ENCODE assay signal across 9 mouse cellular contexts in the genomic region with DNA sequence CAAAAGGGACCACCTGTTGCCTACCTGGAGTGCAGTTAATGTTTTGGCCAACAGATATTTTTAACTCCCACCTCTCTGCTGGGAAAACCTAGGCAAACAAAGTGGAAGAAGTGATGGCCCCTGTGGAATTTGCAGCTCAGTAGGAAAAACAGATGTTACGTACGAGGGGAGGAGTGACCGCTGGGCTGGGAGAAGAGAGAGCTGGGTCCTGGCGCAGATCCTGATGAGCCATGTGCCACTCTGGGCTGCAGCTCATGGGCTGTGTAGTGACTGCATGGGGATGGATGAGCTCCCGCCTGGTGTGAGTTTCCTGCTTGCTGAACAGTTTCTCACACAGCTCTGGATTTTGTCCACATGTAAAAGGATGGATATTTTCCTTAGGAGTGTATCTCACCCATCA. TPM values are rescaled to one million over a fixed set of nuclear protein-coding genes. Genes with fewer than 3 reads are reported as not detected.
DNase-seq lines count a peak whose midpoint lies in the region; ATAC-seq lines count a peak whose summit lies in the region.
"Had no signal": no experiment of that assay in that cellular context is flagged by ENCODE, and none has a peak within 500 bp of the region (broad histone marks: within the 10 kb centered on the region; RNA-seq: fewer than 3 reads in every experiment).

No protein-coding gene starts in this region.

- peak; percentile 32 for DNase-seq in forebrain, embryonic 14.5 days (ENCODE audit: low spot score)
- DNase-seq in neural tube, embryonic 10.5 days (ENCODE audit: extremely low spot score, low spot score): peak; percentile 27
- DNase-seq in gastrocnemius, postnatal 25 days: peak; percentile 59
- peak; percentile 13 for DNase-seq in lung, postnatal 36 days
- DNase-seq in midbrain, embryonic 14.5 days: no peak

- H3K4me3 ChIP-seq in forebrain, embryonic 14.5 days (ENCODE audit: low read depth, low read length): no peak overlapping the region
- H3K4me3 ChIP-seq in forebrain, embryonic 12.5 days (replicated peaks): no peak overlapping the region
- H3K4me3 ChIP-seq in neural tube, embryonic 15.5 days (replicated peaks): no peak overlapping the region
- no peak overlapping the region for H3K4me3 ChIP-seq in midbrain, embryonic 14.5 days (replicated peaks; ENCODE audit: low read depth, low read length)
- H3K4me3 ChIP-seq in liver, embryonic 12.5 days: no peak overlapping the region
- H3K4me3 ChIP-seq: liver, embryonic 15.5 days had no signal

- no peak overlapping the region for H3K27ac ChIP-seq in forebrain, embryonic 14.5 days (ENCODE audit: low read depth, low read length)
- no peak overlapping the region for H3K27ac ChIP-seq in forebrain, embryonic 12.5 days
- H3K27ac ChIP-seq in neural tube, embryonic 15.5 days (replicated peaks): no peak overlapping the region
- H3K27ac ChIP-seq in midbrain, embryonic 14.5 days (replicated peaks; ENCODE audit: low read depth, low read length): no peak overlapping the region
- H3K27ac ChIP-seq in liver, embryonic 12.5 days: no peak overlapping the region
- H3K27ac ChIP-seq: liver, embryonic 15.5 days had no signal

- no peak overlapping the region for H3K4me2 ChIP-seq in forebrain, embryonic 14.5 days (ENCODE audit: low read length)
- no peak overlapping the region for H3K4me2 ChIP-seq in forebrain, embryonic 12.5 days
- no peak overlapping the region for H3K4me2 ChIP-seq in neural tube, embryonic 15.5 days
- no peak overlapping the region for H3K4me2 ChIP-seq in midbrain, embryonic 14.5 days (ENCODE audit: low read length)
- no peak overlapping the region for H3K4me2 ChIP-seq in liver, embryonic 12.5 days
- H3K4me2 ChIP-seq: liver, embryonic 15.5 days had no signal

- no peaks in the 10 kb centered on the region for H3K9me3 ChIP-seq in forebrain, embryonic 14.5 days (replicated peaks; ENCODE audit: control insufficient read depth, low read length)
- H3K9me3 ChIP-seq in forebrain, embryonic 12.5 days: no peaks in the 10 kb centered on the region
- H3K9me3 ChIP-seq in neural tube, embryonic 15.5 days (replicated peaks): no peaks in the 10 kb centered on the region
- H3K9me3 ChIP-seq in midbrain, embryonic 14.5 days (ENCODE audit: control insufficient read depth, low read length): no peaks in the 10 kb centered on the region
- no peaks in the 10 kb centered on the region for H3K9me3 ChIP-seq in liver, embryonic 12.5 days (replicated peaks)
- H3K9me3 ChIP-seq: liver, embryonic 15.5 days had no signal

- H3K9ac ChIP-seq in forebrain, embryonic 14.5 days (ENCODE audit: low read length): no peak overlapping the region
- no peak overlapping the region for H3K9ac ChIP-seq in forebrain, embryonic 12.5 days
- no peak overlapping the region for H3K9ac ChIP-seq in neural tube, embryonic 15.5 days (replicated peaks)
- no peak overlapping the region for H3K9ac ChIP-seq in midbrain, embryonic 14.5 days (replicated peaks; ENCODE audit: low read length)
- H3K9ac ChIP-seq in liver, embryonic 12.5 days: no peak overlapping the region
- H3K9ac ChIP-seq: liver, embryonic 15.5 days had no signal

- ATAC-seq in forebrain, embryonic 14.5 days: peak; percentile 49; the same call in 1 of the 2 replicates
- ATAC-seq in forebrain, embryonic 12.5 days (ENCODE audit: low FRiP score): no peak
- ATAC-seq in neural tube, embryonic 15.5 days (ENCODE audit: low FRiP score): no peak
- no peak for ATAC-seq in midbrain, embryonic 14.5 days (ENCODE audit: low FRiP score, low TSS enrichment)
- no peak for ATAC-seq in liver, embryonic 12.5 days

- WGBS in forebrain, embryonic 14.5 days: 56% methylated on average over 5 of the region's 5 CpGs
- 71% methylated on average over 5 of the region's 5 CpGs for WGBS in forebrain, embryonic 12.5 days
- WGBS in neural tube, embryonic 15.5 days: 54% methylated on average over 5 of the region's 5 CpGs
- 59% methylated on average over 5 of the region's 5 CpGs for WGBS in midbrain, embryonic 14.5 days
- WGBS in liver, embryonic 12.5 days (ENCODE audit: insufficient replicate concordance): 45% methylated on average over 5 of the region's 5 CpGs

- H3K27me3 ChIP-seq in forebrain, embryonic 14.5 days (replicated peaks; ENCODE audit: control insufficient read depth, insufficient read depth, low read length): no peaks in the 10 kb centered on the region
- no peaks in the 10 kb centered on the region for H3K27me3 ChIP-seq in forebrain, embryonic 12.5 days
- 0 out of 2 replicates have a peak, but pooled peaks cover 4% of the 10 kb centered on the region for H3K27me3 ChIP-seq in neural tube, embryonic 15.5 days (replicated peaks)
- no peaks in the 10 kb centered on the region for H3K27me3 ChIP-seq in midbrain, embryonic 14.5 days (ENCODE audit: control insufficient read depth, insufficient read depth, low read length)
- no peaks in the 10 kb centered on the region for H3K27me3 ChIP-seq in liver, embryonic 12.5 days (replicated peaks)
- H3K27me3 ChIP-seq: liver, embryonic 15.5 days had no signal

- H3K4me1 ChIP-seq in forebrain, embryonic 14.5 days (ENCODE audit: control insufficient read depth, insufficient read depth, low read length): peaks cover 5% of the 10 kb centered on the region
- peaks cover 7% of the 10 kb centered on the region; the same call in 1 of the 2 replicates for H3K4me1 ChIP-seq in forebrain, embryonic 12.5 days
- H3K4me1 ChIP-seq in neural tube, embryonic 15.5 days: peaks cover 9% of the 10 kb centered on the region; the same call in 1 of the 2 replicates
- 0 out of 2 replicates have a peak, but pooled peaks cover 3% of the 10 kb centered on the region for H3K4me1 ChIP-seq in midbrain, embryonic 14.5 days (ENCODE audit: control insufficient read depth, insufficient read depth, low read length)
- H3K4me1 ChIP-seq in liver, embryonic 12.5 days: 0 out of 2 replicates have a peak, but pooled peaks cover 7% of the 10 kb centered on the region

- H3K36me3 ChIP-seq in forebrain, embryonic 14.5 days (ENCODE audit: control insufficient read depth, insufficient read depth, low read length): no peaks in the 10 kb centered on the region
- H3K36me3 ChIP-seq in forebrain, embryonic 12.5 days (replicated peaks): no peaks in the 10 kb centered on the region
- H3K36me3 ChIP-seq in neural tube, embryonic 15.5 days: no peaks in the 10 kb centered on the region
- no peaks in the 10 kb centered on the region for H3K36me3 ChIP-seq in midbrain, embryonic 14.5 days (ENCODE audit: control insufficient read depth, insufficient read depth, low read length)
- no peaks in the 10 kb centered on the region for H3K36me3 ChIP-seq in liver, embryonic 12.5 days
- H3K36me3 ChIP-seq: liver, embryonic 15.5 days had no signal

RNA-seq across cellular contexts. Expression of a gene that starts 1.3 kb away (rescaled TPM):
- polyA plus RNA-seq in forebrain, embryonic 14.5 days (2014; fragmentation: Nextera tagmentation; extraction: Ambion mirVana): 0.53 and 0.64 TPM in 2 replicates
- 0.52 and 0.53 TPM in 2 replicates for polyA plus RNA-seq in forebrain, embryonic 12.5 days (2016; fragmentation: Nextera tagmentation; extraction: Ambion mirVana)
- 0.45 and 1.5 TPM in 2 replicates for polyA plus RNA-seq in neural tube, embryonic 15.5 days (2015; fragmentation: Nextera tagmentation; extraction: Ambion mirVana)
- total RNA-seq in gastrocnemius, postnatal 25 days (2021): 1 to 10 TPM; 1.2 to 1.8 TPM
- 0.20 and 0.34 TPM in 2 replicates for polyA plus RNA-seq in midbrain, embryonic 14.5 days (2014; fragmentation: Nextera tagmentation; extraction: Ambion mirVana)
- 3.9 and 4.1 TPM in 2 replicates for polyA plus RNA-seq in liver, embryonic 12.5 days (2016; fragmentation: Nextera tagmentation; extraction: Ambion mirVana)

RNA-seq across cellular contexts. Expression of a gene that starts 49.4 kb away (rescaled TPM):
- 7.1 and 8.1 TPM in 2 replicates for polyA plus RNA-seq in forebrain, embryonic 14.5 days (2014; fragmentation: Nextera tagmentation; extraction: Ambion mirVana)
- 6.7 and 8.3 TPM in 2 replicates for polyA plus RNA-seq in forebrain, embryonic 12.5 days (2016; fragmentation: Nextera tagmentation; extraction: Ambion mirVana)
- polyA plus RNA-seq in neural tube, embryonic 15.5 days (2015; fragmentation: Nextera tagmentation; extraction: Ambion mirVana): 6.5 and 8.6 TPM in 2 replicates
- total RNA-seq in gastrocnemius, postnatal 25 days (2021): 1 to 10 TPM; 1.2 to 1.4 TPM
- 6.2 and 7.6 TPM in 2 replicates for polyA plus RNA-seq in midbrain, embryonic 14.5 days (2014; fragmentation: Nextera tagmentation; extraction: Ambion mirVana)
- polyA plus RNA-seq in liver, embryonic 12.5 days (2016; fragmentation: Nextera tagmentation; extraction: Ambion mirVana): 6.8 and 7.0 TPM in 2 replicates
